Mouse (Mus musculus) testis, adult 2 months (tissue): ENCODE results near the gene Hnf4a. TPM values are rescaled to one million over a fixed set of nuclear protein-coding genes. Genes with fewer than 3 reads are reported as not detected.

Experiments used
- H3K27ac ChIP-seq: fragments of 200-500 bp; 2 replicates; pipeline ENCODE4 v1.5.1; 2012; ENCODE audit warnings: low read depth, low read length; ENCODE audit not compliant: control insufficient read depth, insufficient read depth
- H3K27me3 ChIP-seq: fragments of 200-500 bp; 2 replicates; pipeline ENCODE4 v1.6.1; 2012; ENCODE audit warnings: mild to moderate bottlenecking, low read length, moderate library complexity; ENCODE audit not compliant: control insufficient read depth, insufficient read depth
- H3K36me3 ChIP-seq: fragments of 200-500 bp; 2 replicates; pipeline ENCODE4 v1.6.1; 2012; ENCODE audit warnings: mild to moderate bottlenecking, low read length; ENCODE audit not compliant: control insufficient read depth, insufficient read depth
- H3K4me1 ChIP-seq: fragments of 200-500 bp; 2 replicates; pipeline ENCODE4 v1.6.1; 2012; ENCODE audit warnings: low read length; ENCODE audit not compliant: control insufficient read depth, insufficient read depth
- H3K4me3 ChIP-seq: fragments of 200-500 bp; 2 replicates; pipeline ENCODE4 v1.5.1; 2012; ENCODE audit warnings: low read depth, mild to moderate bottlenecking, low read length, moderate library complexity, mixed read lengths; ENCODE audit not compliant: control insufficient read depth
- CTCF ChIP-seq: fragments of 200-500 bp; IDR thresholded peaks from 2 replicates; pipeline ENCODE4 v1.5.1; 2012; ENCODE audit warnings: low read depth, mild to moderate bottlenecking, inconsistent platforms, low read length, moderate library complexity; ENCODE audit not compliant: control insufficient read depth, insufficient read depth, insufficient replicate concordance
- POLR2A ChIP-seq: fragments of 200-500 bp; IDR thresholded peaks from 2 replicates; pipeline ENCODE4 v1.6.1; 2012; ENCODE audit warnings: low read depth, mild to moderate bottlenecking, inconsistent platforms, low read length, moderate library complexity; ENCODE audit not compliant: control insufficient read depth
- polyA plus RNA-seq: library from polyadenylated mRNA; depleted of rRNA; stranded (reverse); fragments of >200 nt; gene quantifications from 2 replicates; pipeline ENCODE4 v1.2.3, GENCODE M21; 2012

The Hnf4a gene
- polyA plus RNA-seq, 1 experiment: 0.10 TPM

DNA sequence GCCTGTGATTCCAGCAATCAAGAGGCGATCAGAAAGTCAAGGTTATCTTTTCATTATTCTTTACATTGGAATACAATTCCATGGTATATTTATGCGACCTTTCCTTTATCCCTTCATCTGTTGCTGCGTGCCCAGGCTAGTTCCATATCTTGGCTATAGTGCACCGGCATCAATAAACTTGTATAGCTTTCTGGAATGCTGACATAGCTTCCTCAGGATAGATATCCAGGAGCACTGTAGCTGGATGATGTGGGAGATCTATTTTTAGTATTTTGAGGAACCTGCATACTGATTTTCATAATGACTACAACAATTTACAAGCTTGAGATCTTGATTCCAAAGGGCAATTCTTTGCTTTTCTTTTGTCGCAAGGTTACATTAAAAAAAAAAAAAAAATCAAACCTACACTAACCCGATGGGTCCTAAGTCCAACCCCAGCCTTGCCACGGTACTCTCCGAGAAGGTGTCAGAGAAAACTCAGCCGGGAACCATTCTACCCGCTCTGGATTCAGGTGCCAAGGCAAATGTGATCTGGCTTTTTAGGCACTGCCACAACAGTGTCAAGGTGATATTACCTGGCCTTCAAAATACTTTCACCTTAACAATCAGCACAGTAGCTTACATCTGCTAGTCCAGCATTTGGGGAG, 87.2 kb downstream of the Hnf4a start:
- no peaks in the 10 kb centered on the region for H3K36me3 ChIP-seq
- H3K27ac ChIP-seq: peak overlapping the region; percentile 11; the same call in 1 of the 2 replicates
- H3K4me1 ChIP-seq: peaks cover 14% of the 10 kb centered on the region
- H3K27me3 ChIP-seq: no peaks in the 10 kb centered on the region
- no peak overlapping the region for H3K4me3 ChIP-seq
- TF ChIP-seq POLR2A (no peak), CTCF (no peak)

DNA sequence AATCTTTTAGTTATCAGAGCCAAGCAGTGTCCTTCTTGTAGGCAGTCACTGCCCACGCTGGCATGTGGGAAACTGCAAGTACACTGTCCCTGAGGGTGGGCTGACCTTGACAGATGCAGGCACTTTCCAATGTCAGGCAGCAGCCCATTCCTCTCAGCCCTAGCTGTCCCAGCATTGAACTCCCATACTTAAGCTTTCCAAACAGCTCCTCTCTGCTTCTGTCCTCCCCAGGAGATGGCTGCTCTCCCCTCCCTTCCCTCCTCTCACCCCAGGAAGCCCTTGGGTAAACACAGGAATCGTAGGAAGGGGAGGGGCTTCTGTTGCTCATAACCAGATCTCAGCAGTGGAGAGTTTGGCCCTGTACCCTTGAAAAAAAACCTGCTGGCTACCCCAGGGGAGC, 88.5 kb downstream of the Hnf4a start:
- TF ChIP-seq CTCF (no peak), POLR2A (no peak)
- Histone ChIP-seq H3K27me3 (no peaks in the 10 kb centered on the region), H3K27ac (peak overlapping the region; percentile 82; the same call in 1 of the 2 replicates), H3K4me1 (peaks cover 10% of the 10 kb centered on the region), H3K4me3 (no peak overlapping the region), H3K36me3 (no peaks in the 10 kb centered on the region)

DNA sequence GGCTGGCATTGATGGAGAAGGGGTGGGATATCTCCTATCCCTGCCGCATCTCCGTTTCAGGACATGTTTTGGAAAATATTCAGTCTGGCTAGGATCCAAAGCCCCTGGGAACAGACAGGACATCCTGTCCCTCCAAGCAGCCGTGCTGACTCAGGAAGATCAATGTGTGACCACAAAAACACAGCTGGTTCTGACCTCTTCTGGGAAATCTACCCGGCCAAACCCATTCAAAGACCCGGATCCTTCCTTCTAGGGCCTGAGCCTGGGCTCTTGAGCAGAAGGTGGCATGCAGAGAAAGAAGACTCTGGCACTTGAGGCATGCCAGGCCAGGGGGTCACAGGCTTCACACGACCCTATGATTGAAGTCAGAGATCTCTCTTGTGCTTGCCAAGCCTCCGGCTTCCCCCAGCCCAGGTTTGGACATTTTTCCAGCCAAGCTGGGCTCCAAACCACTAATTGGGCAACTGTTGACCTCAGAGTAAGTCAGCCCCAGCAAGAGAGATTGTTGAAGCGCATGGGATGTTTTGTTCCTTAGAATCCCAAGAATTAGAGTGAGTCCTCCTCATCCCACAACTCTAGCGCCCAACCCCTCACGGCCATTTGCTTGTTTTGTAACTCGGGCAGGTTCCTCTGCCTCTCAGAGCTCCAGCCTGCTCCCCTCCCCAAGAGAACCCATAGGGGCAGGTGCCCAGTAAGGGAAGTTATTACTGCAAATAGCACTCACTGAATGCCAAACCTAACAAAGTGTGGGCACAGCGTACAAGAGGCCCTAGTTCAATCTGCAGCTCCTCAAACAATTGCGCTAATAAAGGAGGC, 89.7 kb downstream of the Hnf4a start:
- Histone ChIP-seq H3K4me3 (no peak overlapping the region), H3K27me3 (no peaks in the 10 kb centered on the region), H3K4me1 (peaks cover 6% of the 10 kb centered on the region), H3K27ac (peak overlapping the region; percentile 87), H3K36me3 (no peaks in the 10 kb centered on the region)
- no peak for TF ChIP-seq POLR2A
- no peak for TF ChIP-seq CTCF

DNA sequence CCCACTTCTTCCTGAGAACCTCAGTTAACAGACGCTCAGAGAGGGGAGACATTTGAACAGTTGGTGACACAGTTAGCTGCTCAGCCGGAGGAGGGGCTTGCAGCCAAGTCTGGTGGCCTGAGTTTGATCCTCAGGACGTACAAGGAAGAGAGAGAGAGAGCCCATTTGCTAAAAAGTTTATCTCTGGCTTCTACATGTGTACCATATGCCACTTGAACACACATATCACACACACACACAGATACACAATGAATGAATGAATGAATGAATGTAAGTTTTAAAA, 90.2 kb downstream of the Hnf4a start:
- H3K36me3 ChIP-seq: no peaks in the 10 kb centered on the region
- H3K4me1 ChIP-seq: peaks cover 9% of the 10 kb centered on the region
- H3K27me3 ChIP-seq: no peaks in the 10 kb centered on the region
- H3K4me3 ChIP-seq: no peak overlapping the region
- TF ChIP-seq CTCF: no peak
- H3K27ac ChIP-seq: peak overlapping the region; percentile 87

DNA sequence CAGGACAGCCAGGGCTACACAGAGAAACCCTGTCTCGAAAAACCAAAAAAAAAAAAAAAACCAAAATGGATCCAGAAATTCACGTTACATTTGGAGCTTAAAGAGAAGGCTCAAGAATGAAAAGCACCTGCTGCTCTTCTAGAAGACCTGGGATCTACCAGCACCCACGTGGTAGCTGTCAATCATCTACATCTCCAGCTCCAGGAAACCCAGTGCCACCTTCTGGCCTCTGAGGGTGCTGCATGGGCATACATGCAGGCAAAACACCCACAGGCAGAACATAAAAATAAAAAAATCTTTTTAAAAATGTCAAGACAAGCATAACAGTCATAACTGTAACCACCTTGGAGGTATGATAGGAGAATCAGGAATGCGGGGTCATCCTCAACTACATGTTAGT, 91.1 kb downstream of the Hnf4a start:
- TF ChIP-seq CTCF (peak; percentile 37; the same call in 1 of the 2 replicates), POLR2A (no peak)
- Histone ChIP-seq H3K4me1 (peaks cover 11% of the 10 kb centered on the region), H3K27me3 (no peaks in the 10 kb centered on the region), H3K27ac (no peak overlapping the region), H3K36me3 (no peaks in the 10 kb centered on the region), H3K4me3 (no peak overlapping the region)

DNA sequence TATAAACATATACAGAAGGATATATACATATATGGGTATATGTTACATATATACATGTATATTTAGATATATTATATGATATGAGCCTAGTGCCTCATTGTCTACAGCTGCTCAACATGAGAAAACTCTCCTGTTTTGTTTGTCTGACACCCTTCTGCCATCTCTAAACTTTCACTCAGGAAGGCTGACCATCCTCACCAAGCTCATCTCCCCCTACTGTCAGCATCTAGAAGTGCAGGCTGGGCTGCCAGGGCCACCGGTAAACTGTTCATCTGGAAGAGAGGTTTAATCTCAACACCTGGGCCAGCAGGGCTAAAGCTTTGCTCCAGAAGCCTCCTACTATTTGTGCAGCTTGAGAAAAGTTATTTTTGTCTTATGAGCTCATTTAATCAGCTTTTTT, 92.6 kb downstream of the Hnf4a start:
- H3K4me1 ChIP-seq: peaks cover 16% of the 10 kb centered on the region

DNA sequence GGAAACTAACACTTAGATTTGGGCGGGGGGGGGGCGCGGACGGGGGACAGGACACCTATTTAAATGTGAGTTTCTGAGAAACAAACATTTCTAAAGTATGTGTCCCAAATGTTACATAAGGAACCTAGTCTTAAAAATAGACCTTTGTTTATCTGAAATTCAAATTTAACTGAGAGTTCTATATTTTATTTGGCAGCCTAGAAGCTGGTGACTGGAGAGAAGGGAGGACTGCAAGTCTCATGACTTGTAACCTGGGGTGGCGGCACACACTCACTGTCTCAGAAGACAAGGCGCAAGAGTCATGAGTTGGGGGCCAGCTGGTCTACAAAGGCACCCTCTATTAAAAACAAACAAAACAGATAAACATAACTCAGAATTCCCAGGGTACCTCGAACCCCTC, 94.5 kb downstream of the Hnf4a start:
- Histone ChIP-seq H3K36me3 (no peaks in the 10 kb centered on the region), H3K4me3 (no peak overlapping the region)

More for the DNA sequence above, 92.6 kb downstream of the Hnf4a start:
- TF ChIP-seq POLR2A: no peak
- peak; percentile 77; the same call in 1 of the 2 replicates for TF ChIP-seq CTCF
- H3K27me3 ChIP-seq: no peaks in the 10 kb centered on the region
- H3K4me3 ChIP-seq: no peak overlapping the region
- no peak overlapping the region for H3K27ac ChIP-seq
- no peaks in the 10 kb centered on the region for H3K36me3 ChIP-seq

More for the DNA sequence above, 94.5 kb downstream of the Hnf4a start:
- no peak overlapping the region for H3K27ac ChIP-seq
- TF ChIP-seq POLR2A (no peak), CTCF (no peak)
- H3K27me3 ChIP-seq: no peaks in the 10 kb centered on the region
- peaks cover 16% of the 10 kb centered on the region for H3K4me1 ChIP-seq
